Mouse (Mus musculus): ENCODE measurements around the gene Klf7. TPM values are rescaled to one million over a fixed set of nuclear protein-coding genes. Genes with fewer than 3 reads are reported as not detected.
"Not testable (repeated sequence)": the region's sequence is repeated elsewhere in the genome, so short reads cannot be mapped to it uniquely, and the experiment has no call there.

The Klf7 gene
- polyA plus RNA-seq, 1 experiment, result 22.6 TPM

DNA sequence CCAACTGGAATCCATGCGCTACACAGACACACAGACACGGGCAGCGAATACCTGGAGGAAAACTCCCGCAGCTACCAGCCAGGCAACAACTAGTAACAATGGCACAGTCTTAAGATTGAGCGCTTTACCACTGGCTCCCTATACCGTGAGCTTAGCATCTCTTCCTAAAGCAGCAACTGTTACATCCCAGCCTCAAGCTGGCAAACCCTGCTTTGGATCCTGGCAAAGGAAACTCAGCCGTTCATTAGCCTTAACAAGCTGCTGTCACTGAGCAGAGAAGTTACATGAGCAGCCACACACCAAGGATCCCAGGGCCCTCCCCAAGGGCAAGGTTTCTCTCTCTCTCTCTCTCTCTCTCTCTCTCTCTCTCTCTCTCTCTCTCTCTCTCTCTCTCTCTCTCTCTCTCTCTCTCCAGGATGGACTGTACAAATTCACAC, 2.7 kb downstream of the Klf7 start:
- Histone ChIP-seq H3K27me3 (ENCODE audit: control insufficient read depth, insufficient read depth, low read length, poor library complexity, severe bottlenecking) (no peaks in the 10 kb centered on the region), H3K9ac (ENCODE audit: low read depth, poor library complexity, severe bottlenecking) (no peak overlapping the region), H3K36me3 (ENCODE audit: control insufficient read depth, insufficient read depth, low read length, poor library complexity, severe bottlenecking) (no peaks in the 10 kb centered on the region), H3K4me1 (ENCODE audit: control insufficient read depth, insufficient read depth, low read length) (peaks cover 2% of the 10 kb centered on the region), H3K4me3 (ENCODE audit: low read depth, low read length) (0 out of 2 replicates have a peak overlapping the region, but pooled peaks have one; percentile 16), H3K27ac (ENCODE audit: insufficient read depth, low read length) (no peak overlapping the region), H3K9me3 (replicated peaks; ENCODE audit: control insufficient read depth, insufficient read depth, low read length, poor library complexity, severe bottlenecking) (no peaks in the 10 kb centered on the region)
- TF ChIP-seq POLR2A (IDR thresholded peaks at IDR 0.05; ENCODE audit: insufficient read depth, low read length) (no peak), EP300 (IDR thresholded peaks at IDR 0.05; ENCODE audit: insufficient read depth, low read depth, low read length) (no peak), CTCF (IDR thresholded peaks at IDR 0.05; ENCODE audit: low read depth, low read length) (no peak)

- Histone ChIP-seq H3K4me1 (ENCODE audit: control insufficient read depth, insufficient read depth, low read length) (peaks cover 2% of the 10 kb centered on the region), H3K4me3 (ENCODE audit: low read depth, low read length) (no peak overlapping the region), H3K27me3 (ENCODE audit: control insufficient read depth, insufficient read depth, low read length, poor library complexity, severe bottlenecking) (no peaks in the 10 kb centered on the region), H3K36me3 (ENCODE audit: control insufficient read depth, insufficient read depth, low read length, poor library complexity, severe bottlenecking) (no peaks in the 10 kb centered on the region), H3K27ac (ENCODE audit: insufficient read depth, low read length) (0 out of 2 replicates have a peak overlapping the region, but pooled peaks have one; percentile 3), H3K9ac (ENCODE audit: low read depth, poor library complexity, severe bottlenecking) (no peak overlapping the region), H3K9me3 (replicated peaks; ENCODE audit: control insufficient read depth, insufficient read depth, low read length, poor library complexity, severe bottlenecking) (no peaks in the 10 kb centered on the region)
- TF ChIP-seq CTCF (IDR thresholded peaks at IDR 0.05; ENCODE audit: low read depth, low read length) (no peak), EP300 (IDR thresholded peaks at IDR 0.05; ENCODE audit: insufficient read depth, low read depth, low read length) (no peak), POLR2A (IDR thresholded peaks at IDR 0.05; ENCODE audit: insufficient read depth, low read length) (no peak)
Measured at GRCm38 (mm10) chr1:64118285-64119170, 3.6 kb downstream of the Klf7 start.

DNA sequence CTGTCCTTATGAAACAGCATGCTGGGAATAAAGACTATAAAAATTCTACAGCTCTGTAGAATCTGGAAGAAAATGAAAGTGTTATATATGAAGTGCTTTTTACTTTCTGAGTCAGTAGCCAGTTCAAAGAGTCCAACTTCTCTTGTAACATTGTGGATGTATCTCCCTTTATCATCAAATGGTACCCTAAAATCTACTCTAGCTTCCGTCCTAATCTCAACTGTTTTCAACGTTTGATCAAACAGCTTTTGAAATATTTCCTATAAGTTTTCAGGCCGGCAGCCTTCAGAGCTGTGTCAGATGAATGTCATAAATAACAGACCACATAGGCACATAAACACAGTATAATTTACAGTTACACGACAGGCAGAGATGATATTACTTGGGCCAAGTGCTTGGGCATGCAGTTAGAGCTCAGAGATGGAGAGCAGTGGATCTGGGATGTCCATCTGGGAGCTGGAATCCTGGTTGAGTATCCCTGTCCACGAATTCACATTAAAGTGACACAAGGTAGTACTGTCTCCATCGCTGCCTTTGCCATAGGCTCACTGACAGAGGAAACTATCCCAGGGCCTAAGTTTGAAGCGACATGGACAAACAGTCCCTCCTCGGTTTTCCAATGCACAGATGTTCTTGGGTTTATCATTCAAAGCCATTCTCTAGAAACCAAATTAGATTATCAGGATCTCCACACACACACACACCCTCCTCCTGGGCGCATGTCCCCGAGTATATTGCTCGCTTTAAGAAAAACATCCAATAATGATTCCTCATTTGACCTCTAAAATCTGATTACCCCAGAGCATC, 4.4 kb downstream of the Klf7 start:
- H3K4me1 ChIP-seq (ENCODE audit: control insufficient read depth, insufficient read depth, low read length), result peaks cover 2% of the 10 kb centered on the region
- no peaks in the 10 kb centered on the region for H3K36me3 ChIP-seq (ENCODE audit: control insufficient read depth, insufficient read depth, low read length, poor library complexity, severe bottlenecking)
- H3K27ac ChIP-seq (ENCODE audit: insufficient read depth, low read length), result no peak overlapping the region
- no peaks in the 10 kb centered on the region for H3K9me3 ChIP-seq (replicated peaks; ENCODE audit: control insufficient read depth, insufficient read depth, low read length, poor library complexity, severe bottlenecking)
- H3K9ac ChIP-seq (ENCODE audit: low read depth, poor library complexity, severe bottlenecking), result no peak overlapping the region
- TF ChIP-seq CTCF (IDR thresholded peaks at IDR 0.05; ENCODE audit: low read depth, low read length), result no peak
- no peak for TF ChIP-seq EP300 (IDR thresholded peaks at IDR 0.05; ENCODE audit: insufficient read depth, low read depth, low read length)
- no peak for TF ChIP-seq POLR2A (IDR thresholded peaks at IDR 0.05; ENCODE audit: insufficient read depth, low read length)
- no peaks in the 10 kb centered on the region for H3K27me3 ChIP-seq (ENCODE audit: control insufficient read depth, insufficient read depth, low read length, poor library complexity, severe bottlenecking)
- no peak overlapping the region for H3K4me3 ChIP-seq (ENCODE audit: low read depth, low read length)

DNA sequence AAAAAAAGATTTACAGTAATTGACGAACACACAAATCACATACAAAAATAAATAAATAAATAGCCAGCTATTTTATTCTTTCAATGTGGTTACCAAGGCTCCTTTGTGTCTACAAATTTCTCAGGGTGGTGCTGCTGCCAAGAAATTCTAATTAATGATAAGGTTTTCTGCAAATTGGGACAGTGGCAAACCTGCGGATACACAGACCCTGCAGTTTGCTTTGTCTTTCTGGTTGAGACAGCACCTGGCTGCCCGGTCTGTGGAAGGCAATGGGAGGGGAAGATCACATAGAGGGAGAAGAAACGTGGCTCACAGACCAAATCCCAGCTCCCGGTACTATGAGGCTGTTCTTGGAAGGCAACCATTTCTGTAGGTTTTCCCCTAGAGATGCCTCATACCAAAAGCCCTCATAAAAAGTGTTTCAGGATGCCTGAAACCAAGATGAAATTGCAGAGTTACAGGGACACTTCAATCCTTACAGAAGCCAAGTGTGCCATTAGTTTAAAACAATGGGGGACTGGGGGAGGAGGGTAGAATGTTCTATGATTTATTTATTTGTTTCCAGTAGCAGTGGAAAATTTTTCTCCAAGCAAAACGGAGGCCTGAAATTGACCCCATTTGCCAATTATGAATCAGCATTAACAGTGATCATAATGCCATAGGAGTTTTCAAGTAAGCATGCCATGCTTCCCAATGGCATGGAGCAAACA, 5.2 kb downstream of the Klf7 start:
- Histone ChIP-seq H3K27me3 (ENCODE audit: control insufficient read depth, insufficient read depth, low read length, poor library complexity, severe bottlenecking) (no peaks in the 10 kb centered on the region), H3K36me3 (ENCODE audit: control insufficient read depth, insufficient read depth, low read length, poor library complexity, severe bottlenecking) (no peaks in the 10 kb centered on the region), H3K4me3 (ENCODE audit: low read depth, low read length) (no peak overlapping the region), H3K27ac (ENCODE audit: insufficient read depth, low read length) (no peak overlapping the region), H3K9ac (ENCODE audit: low read depth, poor library complexity, severe bottlenecking) (no peak overlapping the region), H3K4me1 (ENCODE audit: control insufficient read depth, insufficient read depth, low read length) (peaks cover 2% of the 10 kb centered on the region), H3K9me3 (replicated peaks; ENCODE audit: control insufficient read depth, insufficient read depth, low read length, poor library complexity, severe bottlenecking) (no peaks in the 10 kb centered on the region)
- no peak for TF ChIP-seq EP300 (IDR thresholded peaks at IDR 0.05; ENCODE audit: insufficient read depth, low read depth, low read length)
- no peak for TF ChIP-seq CTCF (IDR thresholded peaks at IDR 0.05; ENCODE audit: low read depth, low read length)
- TF ChIP-seq POLR2A (IDR thresholded peaks at IDR 0.05; ENCODE audit: insufficient read depth, low read length), result no peak

DNA sequence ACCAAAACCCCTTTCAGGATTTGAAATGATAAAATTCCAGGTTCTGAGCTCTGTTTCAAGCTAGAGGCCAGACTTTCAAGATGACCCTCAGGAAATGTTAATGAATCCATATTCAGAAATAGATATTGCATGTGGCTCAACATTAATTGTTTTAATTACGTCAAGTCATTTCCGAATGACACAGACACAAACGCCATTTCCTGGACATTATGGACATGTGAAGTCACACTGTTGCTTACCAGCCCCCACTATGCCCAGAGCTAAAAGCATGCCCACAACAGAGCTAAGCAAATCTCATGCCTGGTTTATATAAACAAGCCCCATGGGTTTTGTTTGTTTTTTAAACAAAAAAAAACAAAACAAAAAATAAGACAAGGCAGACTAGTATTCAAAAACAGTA, 7.5 kb downstream of the Klf7 start:
- Histone ChIP-seq H3K27me3 (ENCODE audit: control insufficient read depth, insufficient read depth, low read length, poor library complexity, severe bottlenecking) (no peaks in the 10 kb centered on the region), H3K36me3 (ENCODE audit: control insufficient read depth, insufficient read depth, low read length, poor library complexity, severe bottlenecking) (no peaks in the 10 kb centered on the region), H3K9ac (ENCODE audit: low read depth, poor library complexity, severe bottlenecking) (no peak overlapping the region), H3K9me3 (replicated peaks; ENCODE audit: control insufficient read depth, insufficient read depth, low read length, poor library complexity, severe bottlenecking) (no peaks in the 10 kb centered on the region), H3K4me1 (ENCODE audit: control insufficient read depth, insufficient read depth, low read length) (peaks cover 2% of the 10 kb centered on the region), H3K27ac (ENCODE audit: insufficient read depth, low read length) (no peak overlapping the region), H3K4me3 (ENCODE audit: low read depth, low read length) (no peak overlapping the region)
- no peak for TF ChIP-seq EP300 (IDR thresholded peaks at IDR 0.05; ENCODE audit: insufficient read depth, low read depth, low read length)
- no peak for TF ChIP-seq POLR2A (IDR thresholded peaks at IDR 0.05; ENCODE audit: insufficient read depth, low read length)
- TF ChIP-seq CTCF (IDR thresholded peaks at IDR 0.05; ENCODE audit: low read depth, low read length), result no peak

- not testable (repeated sequence) for H3K9me3 ChIP-seq (replicated peaks; ENCODE audit: control insufficient read depth, insufficient read depth, low read length, poor library complexity, severe bottlenecking); H3K27me3 ChIP-seq (ENCODE audit: control insufficient read depth, insufficient read depth, low read length, poor library complexity, severe bottlenecking); H3K9ac ChIP-seq (ENCODE audit: low read depth, poor library complexity, severe bottlenecking); H3K36me3 ChIP-seq (ENCODE audit: control insufficient read depth, insufficient read depth, low read length, poor library complexity, severe bottlenecking); H3K27ac ChIP-seq (ENCODE audit: insufficient read depth, low read length); H3K4me1 ChIP-seq (ENCODE audit: control insufficient read depth, insufficient read depth, low read length); H3K4me3 ChIP-seq (ENCODE audit: low read depth, low read length)
Measured at GRCm38 (mm10) chr1:64108653-64109052, 13.4 kb downstream of the Klf7 start.
